Mouse (Mus musculus): ENCODE measurements around the gene Olfr96. TPM values are rescaled to one million over a fixed set of nuclear protein-coding genes. Genes with fewer than 3 reads are reported as not detected.
"Not testable (repeated sequence)": the region's sequence is repeated elsewhere in the genome, so short reads cannot be mapped to it uniquely, and the experiment has no call there.

Gene Olfr96
- total and polyA plus RNA-seq, 2 experiments = not detected

- Histone ChIP-seq H3K4me3 (ENCODE audit: insufficient read depth, low read depth, low read length) (no peak within 1 kb of the TSS), H3K4me1 (ENCODE audit: control insufficient read depth, insufficient read depth, low read length) (peaks cover 7% of the 10 kb centered on the region; the same call in 1 of the 2 replicates), H3K27ac (replicated peaks; ENCODE audit: insufficient read depth, low read depth, low read length) (no peak within 1 kb of the TSS), H3K79me2 (ENCODE audit: control insufficient read depth, insufficient read depth, low read length) (no peaks in the 10 kb centered on the region), H3K36me3 (ENCODE audit: control insufficient read depth, insufficient read depth, low read length) (no peaks in the 10 kb centered on the region), H3K27me3 (ENCODE audit: control insufficient read depth, insufficient read depth, low read length) (peaks cover 9% of the 10 kb centered on the region; the same call in 1 of the 2 replicates), H3K9ac (ENCODE audit: low read depth, low read length) (no peak within 1 kb of the TSS)
- DNase-seq (ENCODE audit: extremely low read depth, low read depth, low spot score) = no peak
- no peak for TF ChIP-seq POLR2A (IDR thresholded peaks at IDR 0.05; ENCODE audit: extremely low read depth, insufficient read depth, low read length)
- WGBS = 73% methylated on average over 3 of the region's 3 CpGs
Observed at GRCm38 (mm10) chr17:37213018-37213417, 6.9 kb upstream of the Olfr96 start, which contains the start of gene Olfr95. Olfr95 (minus strand) TSS chr17:37213118.

- no peaks in the 10 kb centered on the region for H3K79me2 ChIP-seq (ENCODE audit: control insufficient read depth, insufficient read depth, low read length)
- TF ChIP-seq POLR2A (IDR thresholded peaks at IDR 0.05; ENCODE audit: extremely low read depth, insufficient read depth, low read length) (no peak), CTCF (IDR thresholded peaks at IDR 0.05; ENCODE audit: low read depth, low read length) (no peak)
- H3K4me3 ChIP-seq (ENCODE audit: insufficient read depth, low read depth, low read length) = no peak overlapping the region
- peak; percentile 96 for DNase-seq (ENCODE audit: extremely low read depth, low read depth, low spot score)
- no peaks in the 10 kb centered on the region for H3K27me3 ChIP-seq (ENCODE audit: control insufficient read depth, insufficient read depth, low read length)
- H3K36me3 ChIP-seq (ENCODE audit: control insufficient read depth, insufficient read depth, low read length) = no peaks in the 10 kb centered on the region
- no peak overlapping the region for H3K27ac ChIP-seq (replicated peaks; ENCODE audit: insufficient read depth, low read depth, low read length)
- H3K9ac ChIP-seq (ENCODE audit: low read depth, low read length) = no peak overlapping the region
- H3K4me1 ChIP-seq (ENCODE audit: control insufficient read depth, insufficient read depth, low read length) = peaks cover 10% of the 10 kb centered on the region; the same call in 1 of the 2 replicates
- WGBS = 14% methylated on average over 3 of the region's 3 CpGs
Observed at GRCm38 (mm10) chr17:37218486-37218885, 1.5 kb upstream of the Olfr96 start.

GRCm38 (mm10) chr17:37221879-37222278 is 1.9 kb downstream of the Olfr96 start:
- Histone ChIP-seq H3K4me1 (ENCODE audit: control insufficient read depth, insufficient read depth, low read length) (peaks cover 10% of the 10 kb centered on the region; the same call in 1 of the 2 replicates), H3K27me3 (ENCODE audit: control insufficient read depth, insufficient read depth, low read length) (no peaks in the 10 kb centered on the region), H3K9ac (ENCODE audit: low read depth, low read length) (no peak overlapping the region), H3K4me3 (ENCODE audit: insufficient read depth, low read depth, low read length) (no peak overlapping the region), H3K36me3 (ENCODE audit: control insufficient read depth, insufficient read depth, low read length) (no peaks in the 10 kb centered on the region), H3K79me2 (ENCODE audit: control insufficient read depth, insufficient read depth, low read length) (no peaks in the 10 kb centered on the region), H3K27ac (replicated peaks; ENCODE audit: insufficient read depth, low read depth, low read length) (no peak overlapping the region)
- peak; percentile 10 for DNase-seq (ENCODE audit: extremely low read depth, low read depth, low spot score)
- 25% methylated on average over 1 of the region's 1 CpGs for WGBS
- TF ChIP-seq CTCF (IDR thresholded peaks at IDR 0.05; ENCODE audit: low read depth, low read length) = peak; percentile 38
- no peak for TF ChIP-seq POLR2A (IDR thresholded peaks at IDR 0.05; ENCODE audit: extremely low read depth, insufficient read depth, low read length)

- 87% methylated on average over 2 of the region's 2 CpGs for WGBS
- H3K79me2 ChIP-seq (ENCODE audit: control insufficient read depth, insufficient read depth, low read length); DNase-seq (ENCODE audit: extremely low read depth, low read depth, low spot score); H3K36me3 ChIP-seq (ENCODE audit: control insufficient read depth, insufficient read depth, low read length); H3K9ac ChIP-seq (ENCODE audit: low read depth, low read length); H3K27me3 ChIP-seq (ENCODE audit: control insufficient read depth, insufficient read depth, low read length); H3K4me3 ChIP-seq (ENCODE audit: insufficient read depth, low read depth, low read length); H3K27ac ChIP-seq (replicated peaks; ENCODE audit: insufficient read depth, low read depth, low read length); H3K4me1 ChIP-seq (ENCODE audit: control insufficient read depth, insufficient read depth, low read length): not testable (repeated sequence)
Observed at GRCm38 (mm10) chr17:37237230-37237629, 17.3 kb downstream of the Olfr96 start, which contains the start of gene Olfr97. Olfr97 (minus strand) TSS chr17:37237330.

- Histone ChIP-seq H3K27ac (replicated peaks; ENCODE audit: insufficient read depth, low read depth, low read length) (no peak overlapping the region), H3K9ac (ENCODE audit: low read depth, low read length) (no peak overlapping the region), H3K79me2 (ENCODE audit: control insufficient read depth, insufficient read depth, low read length) (no peaks in the 10 kb centered on the region), H3K36me3 (ENCODE audit: control insufficient read depth, insufficient read depth, low read length) (no peaks in the 10 kb centered on the region), H3K4me3 (ENCODE audit: insufficient read depth, low read depth, low read length) (no peak overlapping the region), H3K27me3 (ENCODE audit: control insufficient read depth, insufficient read depth, low read length) (no peaks in the 10 kb centered on the region), H3K4me1 (ENCODE audit: control insufficient read depth, insufficient read depth, low read length) (no peaks in the 10 kb centered on the region)
- no peak for TF ChIP-seq POLR2A (IDR thresholded peaks at IDR 0.05; ENCODE audit: extremely low read depth, insufficient read depth, low read length)
- no peak for TF ChIP-seq CTCF (IDR thresholded peaks at IDR 0.05; ENCODE audit: low read depth, low read length)
- 10% methylated on average over 3 of the region's 3 CpGs for WGBS
- DNase-seq (ENCODE audit: extremely low read depth, low read depth, low spot score) = no peak
Observed at GRCm38 (mm10) chr17:37242198-37242597, 22.3 kb downstream of the Olfr96 start.

- Histone ChIP-seq H3K4me3 (ENCODE audit: insufficient read depth, low read depth, low read length) (no peak overlapping the region), H3K27me3 (ENCODE audit: control insufficient read depth, insufficient read depth, low read length) (no peaks in the 10 kb centered on the region), H3K79me2 (ENCODE audit: control insufficient read depth, insufficient read depth, low read length) (no peaks in the 10 kb centered on the region), H3K4me1 (ENCODE audit: control insufficient read depth, insufficient read depth, low read length) (no peaks in the 10 kb centered on the region), H3K36me3 (ENCODE audit: control insufficient read depth, insufficient read depth, low read length) (no peaks in the 10 kb centered on the region), H3K27ac (replicated peaks; ENCODE audit: insufficient read depth, low read depth, low read length) (no peak overlapping the region), H3K9ac (ENCODE audit: low read depth, low read length) (no peak overlapping the region)
- WGBS = 39% methylated on average over 5 of the region's 5 CpGs
- peak; percentile 49 for DNase-seq (ENCODE audit: extremely low read depth, low read depth, low spot score)
- TF ChIP-seq CTCF (IDR thresholded peaks at IDR 0.05; ENCODE audit: low read depth, low read length) = no peak
- no peak for TF ChIP-seq POLR2A (IDR thresholded peaks at IDR 0.05; ENCODE audit: extremely low read depth, insufficient read depth, low read length)
Observed at GRCm38 (mm10) chr17:37246715-37247114, 26.8 kb downstream of the Olfr96 start.

All from liver, adult 2 months (tissue).